Mouse (Mus musculus) MEL (cell line): ENCODE data around the gene Upk1b. TPM values are rescaled to one million over a fixed set of nuclear protein-coding genes. Genes with fewer than 3 reads are reported as not detected.

Experiments
- DNase-seq: peaks from one replicate; pipeline ENCODE4 v3.0.0; 2011; ENCODE audit warnings: low read depth, low spot score
- H3K27ac ChIP-seq: 2 replicates; pipeline ENCODE4 v1.5.1; 2012; ENCODE audit warnings: low read depth, mild to moderate bottlenecking, control low read depth, low read length, moderate library complexity; ENCODE audit not compliant: control insufficient read depth
- H3K27me3 ChIP-seq, 2 experiments: fragments of 150-350 bp in 1 of 2; sonication (generic) in 1 of 2; 2 replicates each; pipeline ENCODE4 v1.6.1; 2012; ENCODE audit warnings: low read length in 2 of 2, mild to moderate bottlenecking in 2 of 2, improper control_type of control experiment in 1 of 2, moderate library complexity in 1 of 2; ENCODE audit not compliant: insufficient read depth in 2 of 2, control insufficient read depth in 1 of 2
- H3K36me3 ChIP-seq, 2 experiments: 2 replicates each; pipeline ENCODE4 v1.6.1; 2012 to 2014; ENCODE audit warnings: low read length in 2 of 2, improper control_type of control experiment in 1 of 2, inconsistent platforms in 1 of 2, mild to moderate bottlenecking in 1 of 2; ENCODE audit not compliant: insufficient read depth in 2 of 2, control insufficient read depth in 1 of 2
- H3K4me1 ChIP-seq, 2 experiments: fragments of 150-350 bp in 1 of 2; sonication (generic) in 1 of 2; 2 replicates each; pipeline ENCODE4 v1.6.1; 2012; ENCODE audit warnings: low read length in 2 of 2, improper control_type of control experiment in 1 of 2, mild to moderate bottlenecking in 1 of 2; ENCODE audit not compliant: insufficient read depth in 2 of 2, control insufficient read depth in 1 of 2
- H3K4me3 ChIP-seq, 2 experiments: fragments of 150-350 bp in 1 of 2; sonication (generic) in 1 of 2; 2 replicates each; pipeline ENCODE4 v1.5.1; 2012; ENCODE audit warnings: low read depth in 2 of 2, low read length in 2 of 2, mild to moderate bottlenecking in 2 of 2, moderate library complexity in 2 of 2, control low read depth in 1 of 2, improper control_type of control experiment in 1 of 2; ENCODE audit not compliant: control insufficient read depth in 1 of 2, insufficient read depth in 1 of 2
- H3K79me2 ChIP-seq: 2 replicates; pipeline ENCODE4 v1.6.1; 2012; ENCODE audit warnings: mild to moderate bottlenecking, low read length, moderate library complexity; ENCODE audit not compliant: control insufficient read depth, poor library complexity, insufficient read depth
- H3K9ac ChIP-seq: 2 replicates; pipeline ENCODE4 v1.6.1; 2012; ENCODE audit warnings: low read depth, mild to moderate bottlenecking, control low read depth, low read length, moderate library complexity; ENCODE audit not compliant: control insufficient read depth, poor library complexity, severe bottlenecking
- H3K9me3 ChIP-seq: fragments of 150-350 bp; sonication (generic); replicated peaks from 2 replicates; pipeline ENCODE4 v1.6.1; 2012; ENCODE audit warnings: mild to moderate bottlenecking, low read length, improper control_type of control experiment, moderate library complexity; ENCODE audit not compliant: insufficient read depth
- BHLHE40 ChIP-seq: IDR thresholded peaks from 2 replicates; pipeline ENCODE4 v1.6.1; 2012; ENCODE audit warnings: low read depth, mild to moderate bottlenecking, inconsistent platforms, low read length, improper control_type of control experiment, borderline replicate concordance
- CHD1 ChIP-seq: IDR thresholded peaks from 2 replicates; pipeline ENCODE4 v1.6.1; 2012; ENCODE audit warnings: low read depth, mild to moderate bottlenecking, inconsistent platforms, low read length, improper control_type of control experiment
- CTCF ChIP-seq, 3 experiments: IDR thresholded peaks in 2 of 3; conservative IDR thresholded peaks in 1 of 3; 2 replicates each; pipeline ENCODE4 v1.5.1; 2011 to 2012; ENCODE audit warnings: low read length in 3 of 3, low read depth in 2 of 3, mild to moderate bottlenecking in 2 of 3, improper control_type of control experiment in 1 of 3, inconsistent platforms in 1 of 3, mixed read lengths in 1 of 3, moderate library complexity in 1 of 3; ENCODE audit not compliant: control insufficient read depth in 1 of 3, insufficient read depth in 1 of 3, poor library complexity in 1 of 3, severe bottlenecking in 1 of 3
- ETS1 ChIP-seq: IDR thresholded peaks from 2 replicates; pipeline ENCODE4 v1.6.1; 2012; ENCODE audit warnings: low read depth, mild to moderate bottlenecking, inconsistent platforms, low read length, improper control_type of control experiment, moderate library complexity
- GABPA ChIP-seq: IDR thresholded peaks from 2 replicates; pipeline ENCODE4 v1.6.1; 2012; ENCODE audit warnings: low read depth, mild to moderate bottlenecking, inconsistent platforms, low read length, improper control_type of control experiment, moderate library complexity
- GATA1 ChIP-seq: IDR thresholded peaks from 2 replicates; pipeline ENCODE4 v1.6.1; 2011; ENCODE audit warnings: low read depth, low read length, improper control_type of control experiment
- HCFC1 ChIP-seq: IDR thresholded peaks from 2 replicates; pipeline ENCODE4 v1.6.1; 2012; ENCODE audit warnings: low read depth, mild to moderate bottlenecking, inconsistent platforms, low read length, improper control_type of control experiment, moderate library complexity
- KAT2A ChIP-seq: conservative IDR thresholded peaks from 2 replicates; pipeline ENCODE4 v1.6.1; 2012; ENCODE audit warnings: low read depth, low read length, improper control_type of control experiment, inconsistent platforms
- MAFK ChIP-seq: IDR thresholded peaks from 2 replicates; pipeline ENCODE4 v1.6.1; 2011; ENCODE audit warnings: low read depth, mild to moderate bottlenecking, low read length, improper control_type of control experiment, borderline replicate concordance
- MAX ChIP-seq: IDR thresholded peaks from 2 replicates; pipeline ENCODE4 v1.6.1; 2011; ENCODE audit warnings: low read length, improper control_type of control experiment
- MAZ ChIP-seq: IDR thresholded peaks from 2 replicates; pipeline ENCODE4 v1.6.1; 2012; ENCODE audit warnings: low read depth, mild to moderate bottlenecking, inconsistent platforms, low read length, improper control_type of control experiment
- MEF2A ChIP-seq: IDR thresholded peaks from 2 replicates; pipeline ENCODE4 v1.6.1; 2014; ENCODE audit warnings: low read depth, mild to moderate bottlenecking, inconsistent platforms, low read length, improper control_type of control experiment; ENCODE audit not compliant: poor library complexity, insufficient replicate concordance, severe bottlenecking; ENCODE audit errors: extremely low read depth
- MXI1 ChIP-seq: IDR thresholded peaks from 2 replicates; pipeline ENCODE4 v1.6.1; 2011; ENCODE audit warnings: mild to moderate bottlenecking, low read depth, low read length, improper control_type of control experiment
- MYB ChIP-seq: IDR thresholded peaks from 2 replicates; pipeline ENCODE4 v1.6.1; 2011; ENCODE audit warnings: mild to moderate bottlenecking, low read depth, low read length, improper control_type of control experiment
- MYC ChIP-seq: IDR thresholded peaks from 2 replicates; pipeline ENCODE4 v1.6.1; 2011; ENCODE audit warnings: low read depth, mild to moderate bottlenecking, low read length, improper control_type of control experiment, moderate library complexity
- POLR2A ChIP-seq, 2 experiments: IDR thresholded peaks; 2 replicates each; pipeline ENCODE4 v1.6.1; 2011 to 2012; ENCODE audit warnings: low read length in 2 of 2, mild to moderate bottlenecking in 2 of 2, control low read depth in 1 of 2, improper control_type of control experiment in 1 of 2, low read depth in 1 of 2, moderate library complexity in 1 of 2; ENCODE audit not compliant: control insufficient read depth in 1 of 2, insufficient read depth in 1 of 2, poor library complexity in 1 of 2
- POLR2AphosphoS2 ChIP-seq: IDR thresholded peaks from 2 replicates; pipeline ENCODE4 v1.6.1; 2011; ENCODE audit warnings: low read length, improper control_type of control experiment
- POLR2AphosphoS5 ChIP-seq: IDR thresholded peaks from 2 replicates; pipeline ENCODE4 v1.6.1; 2012; ENCODE audit warnings: low read depth, borderline replicate concordance, mild to moderate bottlenecking, inconsistent platforms, low read length, moderate library complexity, mixed read lengths
- RAD21 ChIP-seq: IDR thresholded peaks from 2 replicates; pipeline ENCODE4 v1.6.1; 2011; ENCODE audit warnings: mild to moderate bottlenecking, low read depth, low read length, improper control_type of control experiment
- RCOR1 ChIP-seq: IDR thresholded peaks from 2 replicates; pipeline ENCODE4 v1.6.1; 2012; ENCODE audit warnings: low read depth, mild to moderate bottlenecking, inconsistent platforms, low read length, improper control_type of control experiment
- SIN3A ChIP-seq: IDR thresholded peaks from 2 replicates; pipeline ENCODE4 v1.6.1; 2012; ENCODE audit warnings: low read length, improper control_type of control experiment, inconsistent platforms
- TAL1 ChIP-seq: IDR thresholded peaks from 2 replicates; pipeline ENCODE4 v1.6.1; 2012; ENCODE audit warnings: mild to moderate bottlenecking, inconsistent platforms, low read length, moderate library complexity, mixed read lengths
- UBTF ChIP-seq: IDR thresholded peaks from 2 replicates; pipeline ENCODE4 v1.6.1; 2012; ENCODE audit warnings: low read depth, mild to moderate bottlenecking, inconsistent platforms, low read length, improper control_type of control experiment, moderate library complexity, borderline replicate concordance; ENCODE audit not compliant: insufficient read depth
- USF1 ChIP-seq: IDR thresholded peaks from 2 replicates; pipeline ENCODE4 v1.6.1; 2014; ENCODE audit warnings: low read depth, mild to moderate bottlenecking, inconsistent platforms, low read length, improper control_type of control experiment, moderate library complexity
- USF2 ChIP-seq, 2 experiments: IDR thresholded peaks; 2 replicates each; pipeline ENCODE4 v1.6.1; 2011 to 2012; ENCODE audit warnings: improper control_type of control experiment in 2 of 2, low read length in 2 of 2, borderline replicate concordance in 1 of 2, inconsistent platforms in 1 of 2, low read depth in 1 of 2, mild to moderate bottlenecking in 1 of 2; ENCODE audit not compliant: insufficient read depth in 1 of 2
- ZC3H11A ChIP-seq: IDR thresholded peaks from 2 replicates; pipeline ENCODE4 v1.6.1; 2012; ENCODE audit warnings: low read depth, mild to moderate bottlenecking, inconsistent platforms, low read length, improper control_type of control experiment
- polyA plus RNA-seq, 2 experiments: library from polyadenylated mRNA; stranded (reverse) in 1 of 2; unstranded in 1 of 2; fragments of >175 nt in 1 of 2; fragments of >200 nt in 1 of 2; gene quantifications; 2 replicates each; pipeline versions ENCODE4 v1.2.1 to v1.2.4; 2012; ENCODE audit warnings: low replicate concordance in 2 of 2, low read depth in 1 of 2; ENCODE audit not compliant: insufficient read length in 2 of 2, insufficient read depth in 1 of 2, missing spikeins in 1 of 2
- total RNA-seq: library from RNA; depleted of rRNA; stranded (reverse); fragments of 300-350 nt; gene quantifications from 2 replicates; pipeline ENCODE4 v1.2.3, GENCODE M21; 2012

Gene Upk1b
- total and polyA plus RNA-seq, 3 experiments: not detected

DNA sequence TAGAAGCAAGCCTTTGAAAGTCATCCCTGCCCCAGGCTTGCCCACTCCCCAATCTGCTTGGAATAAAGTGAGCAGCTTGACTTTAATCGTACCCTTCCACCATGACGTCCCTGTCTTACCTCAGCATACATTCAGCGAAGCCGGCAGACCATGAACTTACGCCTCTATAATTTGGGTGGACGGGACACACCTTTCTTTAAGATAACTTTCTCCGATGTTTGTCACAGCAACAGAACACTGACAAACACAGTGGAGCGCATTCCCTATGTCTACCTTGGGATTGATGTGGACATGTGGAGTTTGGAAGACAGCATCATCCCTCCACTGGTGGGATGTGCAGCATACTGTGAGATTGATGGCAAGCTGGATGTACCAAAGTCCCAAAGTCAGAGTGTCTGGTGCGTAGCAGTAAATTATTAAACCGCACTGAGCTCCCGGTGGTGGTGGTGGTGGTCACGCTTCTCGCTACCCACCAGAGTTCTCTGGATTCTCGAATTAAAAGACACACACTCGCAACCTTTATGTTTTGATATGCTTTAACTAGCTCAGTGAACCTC, 71.5 kb downstream of the Upk1b start:
- Histone ChIP-seq H3K9me3 (no peaks in the 10 kb centered on the region), H3K9ac (no peak overlapping the region), H3K79me2 (no peaks in the 10 kb centered on the region), H3K27ac (no peak overlapping the region), H3K36me3 (no peaks in the 10 kb centered on the region), H3K4me3 (no peak overlapping the region), H3K27me3 (peaks cover 0 to 1% of the 10 kb centered on the region in 2 experiments; a peak in 1 of 4 replicates), H3K4me1 (no peaks in the 10 kb centered on the region)
- DNase-seq: no peak
- TF ChIP-seq MYC (no peak), ETS1 (no peak), MAFK (no peak), BHLHE40 (no peak), USF1 (no peak), POLR2A (IDR thresholded peaks at IDR 0.05; ENCODE audit: control insufficient read depth in 1 of 2, insufficient read depth in 1 of 2, low read depth in 1 of 2, low read length in 2 of 2, poor library complexity in 1 of 2) (no peak), MAZ (no peak), MXI1 (no peak), GATA1 (no peak), ZC3H11A (no peak), RAD21 (no peak), CHD1 (no peak), RCOR1 (no peak), MAX (no peak), MYB (no peak), USF2 (IDR thresholded peaks at IDR 0.05; ENCODE audit: borderline replicate concordance in 1 of 2, insufficient read depth in 1 of 2, low read depth in 1 of 2, low read length in 2 of 2) (no peak), GABPA (no peak), POLR2AphosphoS5 (no peak), KAT2A (no peak)

- Histone ChIP-seq H3K36me3 (no peaks in the 10 kb centered on the region), H3K9me3 (no peaks in the 10 kb centered on the region), H3K27me3 (no peaks in the 10 kb centered on the region; a peak in 1 of 4 replicates), H3K4me1 (no peaks in the 10 kb centered on the region), H3K27ac (no peak overlapping the region), H3K9ac (no peak overlapping the region), H3K4me3 (no peak overlapping the region), H3K79me2 (no peaks in the 10 kb centered on the region)
- TF ChIP-seq USF1: no peak
- no peak for TF ChIP-seq UBTF
- TF ChIP-seq SIN3A: no peak
- no peak for TF ChIP-seq BHLHE40
- no peak for TF ChIP-seq RAD21
- no peak for TF ChIP-seq POLR2A (IDR thresholded peaks at IDR 0.05; ENCODE audit: control insufficient read depth in 1 of 2, insufficient read depth in 1 of 2, low read depth in 1 of 2, low read length in 2 of 2, poor library complexity in 1 of 2)
- TF ChIP-seq CTCF (IDR thresholded peaks at IDR 0.05 in 2 of 3, conservative IDR thresholded peaks at IDR 0.05 in 1 of 3; ENCODE audit: control insufficient read depth in 1 of 3, insufficient read depth in 1 of 3, low read depth in 2 of 3, low read length in 3 of 3, poor library complexity in 1 of 3, severe bottlenecking in 1 of 3): no peak
- no peak for TF ChIP-seq MEF2A
- no peak for TF ChIP-seq TAL1
- no peak for TF ChIP-seq MAZ
- no peak for TF ChIP-seq HCFC1
- TF ChIP-seq GABPA: no peak
- no peak for TF ChIP-seq POLR2AphosphoS2
- no peak for DNase-seq
These were observed 75.2 kb downstream of the Upk1b start for GRCm38 (mm10) chr16:38724974-38725373.
